Mouse (Mus musculus): ENCODE measurements around the gene Gm10717.
"Not testable (repeated sequence)": the region's sequence is repeated elsewhere in the genome, so short reads cannot be mapped to it uniquely, and the experiment has no call there.

Gm10717 gene

DNA sequence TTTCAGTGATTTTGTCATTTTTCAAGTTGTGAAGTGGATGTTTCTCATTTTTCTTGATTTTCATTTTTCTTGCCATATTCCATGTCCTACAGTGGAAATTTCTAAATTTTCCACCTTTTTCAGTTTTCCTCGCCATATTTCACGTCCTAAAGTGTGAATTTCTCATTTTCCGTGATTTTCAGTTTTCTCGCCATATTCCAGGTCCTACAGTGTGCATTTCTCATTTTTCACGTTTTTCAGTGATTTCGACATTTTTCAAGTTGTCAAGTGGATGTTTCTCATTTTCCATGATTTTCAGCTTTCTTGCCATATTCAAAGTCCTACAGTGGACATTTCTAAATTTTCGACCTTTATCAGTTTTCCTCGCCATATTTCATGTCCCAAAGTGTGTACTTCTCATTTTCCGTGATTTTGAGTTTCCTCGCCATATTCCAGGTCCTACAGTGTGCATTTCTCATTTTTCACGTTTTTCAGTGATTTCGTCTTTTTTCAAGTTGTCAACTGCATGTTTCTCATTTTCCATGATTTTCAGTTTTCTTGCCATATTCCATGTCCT lies at the start of gene Gm10717:
Gene Gm10717 (plus strand): TSS at position 506 of the 556 bp plus-strand sequence.
- DNase-seq = peak; percentile 29

DNA sequence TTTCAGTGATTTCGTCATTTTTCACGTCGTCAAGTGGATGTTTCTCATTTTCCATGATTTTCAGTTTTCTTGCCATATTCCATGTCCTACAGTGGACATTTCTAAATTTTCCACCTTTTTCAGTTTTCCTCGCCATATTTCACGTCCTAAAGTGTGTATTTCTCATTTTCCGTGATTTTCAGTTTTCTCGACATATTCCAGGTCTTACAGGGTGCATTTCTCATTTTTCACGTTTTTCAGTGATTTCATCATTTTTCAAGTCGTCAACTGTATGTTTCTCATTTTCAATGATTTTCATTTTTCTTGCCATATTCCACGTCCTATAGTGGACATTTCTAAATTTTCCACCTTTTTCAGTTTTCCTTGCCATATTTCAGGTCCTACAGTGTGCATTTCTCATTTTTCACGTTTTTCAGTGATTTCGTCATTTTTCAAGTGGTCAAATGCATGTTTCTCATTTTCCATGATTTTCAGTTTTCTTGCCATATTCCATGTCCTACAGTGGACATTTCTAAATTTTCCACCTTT lies 24.7 kb upstream of the Gm10717 start, which contains the start of gene Gm10722:
Gene Gm10722 (plus strand): TSS at position 478 of the 528 bp plus-strand sequence.
- peak; percentile 23 for DNase-seq

DNA sequence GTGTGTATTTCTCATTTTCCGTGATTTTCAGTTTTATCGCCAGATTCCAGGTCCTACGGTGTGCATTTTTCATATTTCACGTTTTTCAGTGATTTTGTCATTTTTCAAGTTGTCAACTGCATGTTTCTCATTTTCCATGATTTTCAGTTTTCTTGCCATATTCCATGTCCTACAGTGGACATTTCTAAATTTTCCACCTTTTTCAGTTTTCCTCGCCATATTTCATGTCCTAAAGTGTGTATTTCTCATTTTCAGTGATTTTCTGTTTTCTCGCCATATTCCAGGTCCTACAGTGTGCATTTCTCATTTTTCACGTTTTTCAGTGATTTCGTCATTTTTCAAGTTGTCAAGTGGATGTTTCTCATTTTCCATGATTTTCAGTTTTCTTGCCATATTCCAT lies 24.2 kb upstream of the Gm10717 start:
- DNase-seq = peak; percentile 31

DNA sequence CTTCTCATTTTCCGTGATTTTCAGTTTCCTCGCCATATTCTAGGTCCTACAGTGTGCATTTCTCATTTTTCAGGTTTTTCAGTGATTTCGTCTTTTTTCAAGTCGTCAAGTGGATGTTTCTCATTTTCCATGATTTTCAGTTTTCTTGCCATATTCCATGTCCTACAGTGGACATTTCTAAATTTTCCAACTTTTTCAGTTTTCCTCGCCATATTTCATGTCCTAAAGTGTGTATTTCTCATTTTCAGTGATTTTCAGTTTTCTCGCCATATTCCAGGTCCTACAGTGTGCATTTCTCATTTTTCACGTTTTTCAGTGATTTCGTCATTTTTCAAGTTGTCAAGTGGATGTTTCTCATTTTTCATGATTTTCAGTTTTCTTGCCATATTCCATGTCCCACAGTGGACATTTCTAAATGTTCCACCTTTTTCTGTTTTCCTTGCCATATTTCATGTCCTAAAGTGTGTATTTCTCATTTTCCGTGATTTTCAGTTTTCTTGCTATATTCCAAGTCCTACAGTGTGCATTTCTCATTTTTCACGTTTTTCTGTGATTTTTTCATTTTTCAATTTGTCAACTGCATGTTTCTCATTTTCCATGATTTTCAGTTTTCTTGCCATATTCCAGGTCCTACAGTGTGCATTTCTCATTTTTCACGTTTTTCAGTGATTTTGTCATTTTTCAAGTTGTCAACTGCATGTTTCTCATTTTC lies 23.1 kb upstream of the Gm10717 start:
- peak; percentile 97 for DNase-seq

DNA sequence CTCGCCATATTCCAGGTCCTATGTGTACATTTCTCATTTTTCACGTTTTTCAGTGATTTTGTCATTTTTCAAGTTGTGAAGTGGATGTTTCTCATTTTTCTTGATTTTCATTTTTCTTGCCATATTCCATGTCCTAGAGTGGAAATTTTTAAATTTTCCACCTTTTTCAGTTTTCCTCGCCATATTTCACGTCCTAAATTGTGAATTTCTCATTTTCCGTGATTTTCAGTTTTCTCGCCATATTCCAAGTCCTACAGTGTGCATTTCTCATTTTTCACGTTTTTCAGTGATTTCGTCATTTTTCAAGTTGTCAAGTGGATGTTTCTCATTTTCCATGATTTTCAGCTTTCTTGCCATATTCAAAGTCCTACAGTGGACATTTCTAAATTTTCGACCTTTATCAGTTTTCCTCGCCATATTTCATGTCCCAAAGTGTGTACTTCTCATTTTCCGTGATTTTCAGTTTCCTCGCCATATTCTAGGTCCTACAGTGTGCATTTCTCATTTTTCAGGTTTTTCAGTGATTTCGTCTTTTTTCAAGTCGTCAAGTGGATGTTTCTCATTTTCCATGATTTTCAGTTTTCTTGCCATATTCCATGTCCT lies 22.3 kb upstream of the Gm10717 start, which contains the start of gene Gm11168:
Gene Gm11168 (plus strand): TSS at position 553 of the 603 bp plus-strand sequence.
- not testable (repeated sequence) for DNase-seq

DNA sequence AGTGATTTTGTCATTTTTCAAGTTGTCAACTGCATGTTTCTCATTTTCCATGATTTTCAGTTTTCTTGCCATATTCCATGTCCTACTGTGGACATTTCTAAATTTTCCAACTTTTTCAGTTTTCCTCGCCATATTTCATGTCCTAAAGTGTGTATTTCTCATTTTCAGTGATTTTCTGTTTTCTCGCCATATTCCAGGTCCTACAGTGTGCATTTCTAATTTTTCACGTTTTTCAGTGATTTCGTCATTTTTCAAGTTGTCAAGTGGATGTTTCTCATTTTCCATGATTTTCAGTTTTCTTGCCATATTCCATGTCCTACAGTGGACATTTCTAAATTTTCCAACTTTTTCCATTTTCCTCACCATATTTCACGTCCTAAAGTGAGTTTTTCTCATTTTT lies 19.0 kb upstream of the Gm10717 start:
- not testable (repeated sequence) for DNase-seq

DNA sequence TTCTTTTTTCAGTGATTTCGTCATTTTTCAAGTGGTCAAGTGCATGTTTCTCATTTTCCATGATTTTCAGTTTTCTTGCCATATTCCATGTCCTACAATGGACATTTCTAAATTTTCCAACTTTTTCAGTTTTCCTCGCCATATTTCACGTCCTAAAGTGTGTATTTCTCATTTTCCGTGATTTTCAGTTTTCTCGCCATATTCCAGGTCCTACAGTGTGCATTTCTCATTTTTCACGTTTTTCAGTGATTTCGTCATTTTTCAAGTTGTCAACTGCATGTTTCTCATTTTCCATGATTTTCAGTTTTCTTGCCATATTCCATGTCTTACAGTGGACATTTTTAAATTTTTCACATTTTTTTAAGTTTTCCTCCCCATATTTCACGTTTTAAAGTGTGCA lies 18.6 kb upstream of the Gm10717 start:
- peak; percentile 96 for DNase-seq

DNA sequence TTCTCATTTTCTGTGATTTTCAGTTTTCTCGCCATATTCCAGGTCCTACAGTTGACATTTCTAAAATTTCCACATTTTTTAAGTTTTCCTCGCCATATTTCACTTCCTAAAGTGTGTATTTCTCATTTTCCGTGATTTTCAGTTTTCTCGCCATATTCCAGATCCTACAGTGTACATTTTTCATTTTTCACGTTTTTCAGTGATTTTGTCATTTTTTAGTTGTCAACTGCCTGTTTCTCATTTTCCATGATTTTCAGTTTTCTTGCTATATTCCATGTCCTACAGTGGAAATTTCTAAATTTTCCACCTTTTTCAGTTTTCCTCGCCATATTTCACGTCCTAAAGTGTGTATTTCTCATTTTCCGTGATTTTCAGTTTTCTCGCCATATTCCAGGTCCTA lies 17.9 kb upstream of the Gm10717 start:
- not testable (repeated sequence) for DNase-seq

DNA sequence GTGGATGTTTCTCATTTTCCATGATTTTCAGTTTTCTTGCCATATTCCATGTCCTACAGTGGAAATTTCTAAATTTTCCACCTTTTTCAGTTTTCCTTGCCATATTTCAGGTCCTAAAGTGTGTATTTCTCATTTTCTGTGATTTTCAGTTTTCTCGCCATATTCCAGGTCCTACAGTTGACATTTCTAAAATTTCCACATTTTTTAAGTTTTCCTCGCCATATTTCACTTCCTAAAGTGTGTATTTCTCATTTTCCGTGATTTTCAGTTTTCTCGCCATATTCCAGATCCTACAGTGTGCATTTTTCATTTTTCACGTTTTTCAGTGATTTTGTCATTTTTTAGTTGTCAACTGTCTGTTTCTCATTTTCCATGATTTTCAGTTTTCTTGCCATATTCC lies 15.9 kb upstream of the Gm10717 start:
- DNase-seq = not testable (repeated sequence)

DNA sequence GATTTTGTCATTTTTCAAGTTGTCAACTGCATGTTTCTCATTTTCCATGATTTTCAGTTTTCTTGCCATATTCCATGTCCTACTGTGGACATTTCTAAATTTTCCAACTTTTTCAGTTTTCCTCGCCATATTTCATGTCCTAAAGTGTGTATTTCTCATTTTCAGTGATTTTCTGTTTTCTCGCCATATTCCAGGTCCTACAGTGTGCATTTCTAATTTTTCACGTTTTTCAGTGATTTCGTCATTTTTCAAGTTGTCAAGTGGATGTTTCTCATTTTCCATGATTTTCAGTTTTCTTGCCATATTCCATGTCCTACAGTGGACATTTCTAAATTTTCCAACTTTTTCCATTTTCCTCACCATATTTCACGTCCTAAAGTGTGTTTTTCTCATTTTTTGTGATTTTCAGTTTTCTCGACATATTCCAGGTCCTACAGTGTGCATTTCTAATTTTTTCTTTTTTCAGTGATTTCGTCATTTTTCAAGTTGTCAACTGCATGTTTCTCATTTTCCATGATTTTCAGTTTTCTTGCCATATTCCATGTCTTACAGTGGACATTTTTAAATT lies 13.1 kb upstream of the Gm10717 start:
- not testable (repeated sequence) for DNase-seq

DNA sequence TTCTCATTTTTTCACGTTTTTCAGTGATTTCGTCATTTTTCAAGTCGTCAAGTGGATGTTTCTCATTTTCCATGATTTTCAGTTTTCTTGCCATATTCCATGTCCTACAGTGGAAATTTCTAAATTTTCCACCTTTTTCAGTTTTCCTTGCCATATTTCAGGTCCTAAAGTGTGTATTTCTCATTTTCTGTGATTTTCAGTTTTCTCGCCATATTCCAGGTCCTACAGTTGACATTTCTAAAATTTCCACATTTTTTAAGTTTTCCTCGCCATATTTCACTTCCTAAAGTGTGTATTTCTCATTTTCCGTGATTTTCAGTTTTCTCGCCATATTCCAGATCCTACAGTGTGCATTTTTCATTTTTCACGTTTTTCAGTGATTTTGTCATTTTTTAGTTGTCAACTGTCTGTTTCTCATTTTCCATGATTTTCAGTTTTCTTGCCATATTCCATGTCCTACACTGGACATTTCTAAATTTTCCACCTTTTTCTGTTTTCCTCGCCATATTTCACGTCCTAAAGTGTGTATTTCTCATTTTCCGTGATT lies 12.4 kb upstream of the Gm10717 start, which contains the start of gene Gm10721:
Gene Gm10721 (plus strand): TSS at position 408 of the 547 bp plus-strand sequence.
- not testable (repeated sequence) for DNase-seq

DNA sequence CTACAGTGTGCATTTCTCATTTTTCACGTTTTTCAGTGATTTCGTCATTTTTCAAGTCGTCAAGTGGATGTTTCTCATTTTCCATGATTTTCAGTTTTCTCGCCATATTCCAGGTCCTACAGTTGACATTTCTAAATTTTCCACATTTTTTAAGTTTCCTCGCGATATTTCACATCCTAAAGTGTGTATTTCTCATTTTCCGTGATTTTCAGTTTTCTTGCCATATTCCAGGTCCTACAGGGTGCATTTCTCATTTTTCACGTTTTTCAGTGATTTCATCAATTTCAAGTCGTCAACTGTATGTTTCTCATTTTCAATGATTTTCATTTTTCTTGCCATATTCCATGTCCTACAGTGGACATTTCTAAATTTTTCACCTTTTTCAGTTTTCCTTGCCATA lies 9.9 kb upstream of the Gm10717 start, which contains the start of gene Gm10720:
Gene Gm10720 (plus strand): TSS at position 301 of the 400 bp plus-strand sequence.
- not testable (repeated sequence) for DNase-seq

DNA sequence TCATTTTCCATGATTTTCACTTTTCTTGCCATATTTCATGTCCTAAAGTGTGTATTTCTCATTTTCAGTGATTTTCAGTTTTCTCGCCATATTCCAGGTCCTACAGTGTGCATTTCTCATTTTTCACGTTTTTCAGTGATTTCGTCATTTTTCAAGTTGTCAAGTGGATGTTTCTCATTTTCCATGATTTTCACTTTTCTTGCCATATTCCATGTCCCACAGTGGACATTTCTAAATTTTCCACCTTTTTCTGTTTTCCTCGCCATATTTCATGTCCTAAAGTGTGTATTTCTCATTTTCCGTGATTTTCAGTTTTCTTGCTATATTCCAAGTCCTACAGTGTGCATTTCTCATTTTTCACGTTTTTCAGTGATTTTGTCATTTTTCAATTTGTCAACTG lies 9.3 kb upstream of the Gm10717 start:
- not testable (repeated sequence) for DNase-seq

DNA sequence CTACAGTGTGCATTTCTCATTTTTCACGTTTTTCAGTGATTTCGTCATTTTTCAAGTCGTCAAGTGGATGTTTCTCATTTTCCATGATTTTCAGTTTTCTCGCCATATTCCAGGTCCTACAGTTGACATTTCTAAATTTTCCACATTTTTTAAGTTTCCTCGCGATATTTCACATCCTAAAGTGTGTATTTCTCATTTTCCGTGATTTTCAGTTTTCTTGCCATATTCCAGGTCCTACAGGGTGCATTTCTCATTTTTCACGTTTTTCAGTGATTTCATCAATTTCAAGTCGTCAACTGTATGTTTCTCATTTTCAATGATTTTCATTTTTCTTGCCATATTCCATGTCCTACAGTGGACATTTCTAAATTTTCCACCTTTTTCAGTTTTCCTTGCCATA lies 8.1 kb upstream of the Gm10717 start, which contains the start of gene Gm10719:
Gene Gm10719 (plus strand): TSS at position 301 of the 400 bp plus-strand sequence.
- DNase-seq = not testable (repeated sequence)

DNA sequence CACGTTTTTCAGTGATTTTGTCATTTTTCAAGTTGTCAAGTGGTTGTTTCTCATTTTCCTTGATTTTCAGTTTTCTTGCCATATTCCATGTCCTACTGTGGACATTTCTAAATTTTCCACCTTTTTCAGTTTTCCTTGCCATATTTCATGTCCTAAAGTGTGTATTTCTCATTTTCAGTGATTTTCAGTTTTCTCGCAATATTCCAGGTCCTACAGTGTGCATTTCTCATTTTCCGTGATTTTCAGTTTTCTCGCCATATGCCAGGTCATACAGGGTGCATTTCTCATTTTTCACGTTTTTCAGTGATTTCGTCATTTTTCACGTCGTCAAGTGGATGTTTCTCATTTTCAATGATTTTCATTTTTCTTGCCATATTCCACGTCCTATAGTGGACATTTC lies 6.3 kb upstream of the Gm10717 start:
- not testable (repeated sequence) for DNase-seq

DNA sequence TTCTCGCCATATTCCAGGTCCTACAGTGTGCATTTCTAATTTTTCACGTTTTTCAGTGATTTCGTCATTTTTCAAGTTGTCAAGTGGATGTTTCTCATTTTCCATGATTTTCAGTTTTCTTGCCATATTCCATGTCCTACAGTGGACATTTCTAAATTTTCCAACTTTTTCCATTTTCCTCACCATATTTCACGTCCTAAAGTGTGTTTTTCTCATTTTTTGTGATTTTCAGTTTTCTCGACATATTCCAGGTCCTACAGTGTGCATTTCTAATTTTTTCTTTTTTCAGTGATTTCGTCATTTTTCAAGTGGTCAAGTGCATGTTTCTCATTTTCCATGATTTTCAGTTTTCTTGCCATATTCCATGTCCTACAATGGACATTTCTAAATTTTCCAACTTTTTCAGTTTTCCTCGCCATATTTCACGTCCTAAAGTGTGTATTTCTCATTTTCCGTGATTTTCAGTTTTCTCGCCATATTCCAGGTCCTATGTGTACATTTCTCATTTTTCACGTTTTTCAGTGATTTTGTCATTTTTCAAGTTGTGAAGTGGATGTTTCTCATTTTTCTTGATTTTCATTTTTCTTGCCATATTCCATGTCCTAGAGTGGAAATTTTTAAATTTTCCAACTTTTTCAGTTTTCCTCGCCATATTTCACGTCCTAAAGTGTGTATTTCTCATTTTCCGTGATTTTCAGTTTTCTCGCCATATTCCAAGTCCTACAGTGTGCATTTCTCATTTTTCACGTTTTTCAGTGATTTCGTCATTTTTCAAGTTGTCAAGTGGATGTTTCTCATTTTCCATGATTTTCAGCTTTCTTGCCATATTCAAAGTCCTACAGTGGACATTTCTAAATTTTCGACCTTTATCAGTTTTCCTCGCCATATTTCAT lies 5.1 kb upstream of the Gm10717 start:
- peak; percentile 46 for DNase-seq

DNA sequence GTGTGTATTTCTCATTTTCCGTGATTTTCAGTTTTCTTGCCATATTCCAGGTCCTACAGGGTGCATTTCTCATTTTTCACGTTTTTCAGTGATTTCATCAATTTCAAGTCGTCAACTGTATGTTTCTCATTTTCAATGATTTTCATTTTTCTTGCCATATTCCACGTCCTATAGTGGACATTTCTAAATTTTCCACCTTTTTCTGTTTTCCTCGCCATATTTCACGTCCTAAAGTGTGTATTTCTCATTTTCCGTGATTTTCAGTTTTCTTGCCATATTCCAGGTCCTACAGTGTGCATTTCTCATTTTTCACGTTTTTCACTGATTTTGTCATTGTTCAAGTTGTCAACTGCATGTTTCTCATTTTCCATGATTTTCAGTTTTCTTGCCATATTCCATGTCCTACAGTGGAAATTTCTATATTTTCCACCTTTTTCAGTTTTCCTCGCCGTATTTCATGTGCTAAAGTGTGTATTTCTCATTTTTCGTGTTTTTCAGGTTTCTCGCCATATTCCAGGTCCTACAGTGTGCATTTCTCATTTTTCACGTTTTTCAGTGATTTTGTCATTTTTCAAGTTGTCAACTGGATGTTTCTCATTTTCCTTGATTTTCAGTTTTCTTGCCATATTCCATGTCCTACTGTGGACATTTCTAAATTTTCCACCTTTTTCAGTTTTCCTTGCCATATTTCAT lies 2.8 kb upstream of the Gm10717 start:
- peak; percentile 70 for DNase-seq

DNA sequence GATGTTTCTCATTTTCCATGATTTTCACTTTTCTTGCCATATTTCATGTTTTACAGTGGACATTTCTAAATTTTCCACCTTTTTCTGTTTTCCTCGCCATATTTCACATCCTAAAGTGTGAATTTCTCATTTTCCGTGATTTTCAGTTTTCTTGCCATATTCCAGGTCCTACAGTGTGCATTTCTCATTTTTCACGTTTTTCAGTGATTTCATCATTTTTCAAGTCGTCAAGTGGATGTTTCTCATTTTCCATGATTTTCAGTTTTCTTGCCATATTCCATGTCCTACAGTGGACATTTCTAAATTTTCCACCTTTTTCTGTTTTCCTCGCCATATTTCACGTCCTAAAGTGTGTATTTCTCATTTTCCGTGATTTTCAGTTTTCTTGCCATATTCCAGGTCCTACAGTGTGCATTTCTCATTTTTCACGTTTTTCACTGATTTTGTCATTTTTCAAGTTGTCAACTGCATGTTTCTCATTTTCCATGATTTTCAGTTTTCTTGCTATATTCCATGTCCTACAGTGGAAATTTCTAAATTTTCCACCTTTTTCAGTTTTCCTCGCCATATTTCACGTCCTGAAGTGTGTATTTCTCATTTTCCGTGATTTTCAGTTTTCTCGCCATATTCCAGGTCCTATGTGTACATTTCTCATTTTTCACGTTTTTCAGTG lies 1.8 kb upstream of the Gm10717 start, which contains the start of gene Gm10718:
Gene Gm10718 (plus strand): TSS at position 236 of the 673 bp plus-strand sequence.
- peak; percentile 50 for DNase-seq

DNA sequence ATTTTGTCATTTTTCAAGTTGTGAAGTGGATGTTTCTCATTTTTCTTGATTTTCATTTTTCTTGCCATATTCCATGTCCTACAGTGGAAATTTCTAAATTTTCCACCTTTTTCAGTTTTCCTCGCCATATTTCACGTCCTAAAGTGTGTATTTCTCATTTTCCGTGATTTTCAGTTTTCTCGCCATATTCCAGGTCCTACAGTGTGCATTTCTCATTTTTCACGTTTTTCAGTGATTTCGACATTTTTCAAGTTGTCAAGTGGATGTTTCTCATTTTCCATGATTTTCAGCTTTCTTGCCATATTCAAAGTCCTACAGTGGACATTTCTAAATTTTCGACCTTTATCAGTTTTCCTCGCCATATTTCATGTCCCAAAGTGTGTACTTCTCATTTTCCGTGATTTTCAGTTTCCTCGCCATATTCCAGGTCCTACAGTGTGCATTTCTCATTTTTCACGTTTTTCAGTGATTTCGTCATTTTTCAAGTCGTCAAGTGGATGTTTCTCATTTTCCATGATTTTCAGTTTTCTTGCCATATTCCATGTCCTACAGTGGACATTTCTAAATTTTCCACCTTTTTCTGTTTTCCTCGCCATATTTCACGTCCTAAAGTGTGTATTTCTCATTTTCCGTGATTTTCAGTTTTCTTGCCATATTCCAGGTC lies 1.1 kb upstream of the Gm10717 start:
- DNase-seq = peak; percentile 98

DNA sequence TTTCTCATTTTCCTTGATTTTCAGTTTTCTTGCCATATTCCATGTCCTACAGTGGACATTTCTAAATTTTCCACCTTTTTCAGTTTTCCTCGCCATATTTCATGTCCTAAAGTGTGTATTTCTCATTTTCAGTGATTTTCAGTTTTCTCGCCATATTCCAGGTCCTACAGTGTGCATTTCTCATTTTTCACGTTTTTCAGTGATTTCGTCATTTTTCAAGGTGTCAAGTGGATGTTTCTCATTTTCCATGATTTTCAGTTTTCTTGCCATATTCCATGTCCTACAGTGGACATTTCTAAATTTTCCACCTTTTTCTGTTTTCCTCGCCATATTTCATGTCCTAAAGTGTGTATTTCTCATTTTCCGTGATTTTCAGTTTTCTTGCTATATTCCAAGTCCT lies 436 bp downstream of the Gm10717 start:
- DNase-seq = peak; percentile 56

Measured in kidney, adult 9 months (tissue).